Mouse (Mus musculus) bone marrow macrophage, adult 2 months (primary cell): ENCODE results near the gene Zfp451.

Experiments used
- CTCF ChIP-seq: IDR thresholded peaks from 2 replicates; pipeline ENCODE4 v1.5.1; 2012; ENCODE audit warnings: low read depth, mild to moderate bottlenecking, low read length, moderate library complexity
- POLR2A ChIP-seq: IDR thresholded peaks from 2 replicates; pipeline ENCODE4 v1.6.1; 2012; ENCODE audit warnings: mild to moderate bottlenecking, low read depth, low read length, borderline replicate concordance

- TF ChIP-seq POLR2A, result no peak
- no peak for TF ChIP-seq CTCF
These were observed 68.5 kb downstream of the Zfp451 start for GRCm38 (mm10) chr1:33745901-33746300.
